Mouse (Mus musculus) midbrain, embryonic 16.5 days (tissue): ENCODE data around the gene Colq. TPM values are rescaled to one million over a fixed set of nuclear protein-coding genes. Genes with fewer than 3 reads are reported as not detected.

Experiments used
- ATAC-seq: fragments of 200-750 bp; cut with Nextera tagmentation; 2 replicates; pipeline ENCODE4 v1.8.0; 2017; ENCODE audit warnings: moderate TSS enrichment
- H3K27ac ChIP-seq: fragments of 300-500 bp; sonication (generic); 2 replicates; pipeline ENCODE4 v1.5.1; 2014; ENCODE audit warnings: mild to moderate bottlenecking, low read length, mixed read lengths
- H3K27me3 ChIP-seq: fragments of 300-500 bp; sonication (generic); 2 replicates; pipeline ENCODE4 v1.6.1; 2014; ENCODE audit warnings: low read depth, low read length, mixed read lengths; ENCODE audit not compliant: control insufficient read depth, insufficient read depth
- H3K36me3 ChIP-seq: fragments of 300-500 bp; sonication (generic); 2 replicates; pipeline ENCODE4 v1.6.1; 2014; ENCODE audit warnings: mild to moderate bottlenecking, low read length, moderate library complexity, mixed read lengths; ENCODE audit not compliant: control insufficient read depth, insufficient read depth
- H3K4me1 ChIP-seq: fragments of 300-500 bp; sonication (generic); 2 replicates; pipeline ENCODE4 v1.6.1; 2014; ENCODE audit warnings: mild to moderate bottlenecking, low read length, mixed read lengths; ENCODE audit not compliant: control insufficient read depth, insufficient read depth
- H3K4me2 ChIP-seq: fragments of 300-500 bp; sonication (generic); 2 replicates; pipeline ENCODE4 v1.6.1; 2014; ENCODE audit warnings: mild to moderate bottlenecking, low read length, mixed read lengths
- H3K4me3 ChIP-seq: fragments of 300-500 bp; sonication (generic); 2 replicates; pipeline ENCODE4 v1.5.1; 2014; ENCODE audit warnings: low read depth, mild to moderate bottlenecking, low read length, moderate library complexity, mixed read lengths
- H3K9ac ChIP-seq: fragments of 300-500 bp; sonication (generic); 2 replicates; pipeline ENCODE4 v1.6.1; 2014; ENCODE audit warnings: low read depth, low read length, mixed read lengths
- H3K9me3 ChIP-seq: fragments of 300-500 bp; sonication (generic); replicated peaks from 2 replicates; pipeline ENCODE4 v1.6.1; 2014; ENCODE audit warnings: mild to moderate bottlenecking, low read length, mixed read lengths; ENCODE audit not compliant: control insufficient read depth, poor library complexity, severe bottlenecking
- WGBS: fragments of 180-500 bp; shearing (Covaris S2); extraction: QIAGEN DNeasy Blood & Tissue Kit; methylation state at CpG from one replicate; pipeline ENCODE4 v1.1.7; 2014; 5-methylcytosine and 5-hydroxymethylcytosine counted together
- polyA plus RNA-seq: library from polyadenylated mRNA; unstranded; fragments of >200 nt; fragmentation: Nextera tagmentation; extraction: Ambion mirVana; gene quantifications from 2 replicates; pipeline ENCODE4 v1.2.1, GENCODE M21; 2015

Gene Colq
- polyA plus RNA-seq, 1 experiment from 2014 or later: not detected

- H3K4me1 ChIP-seq: no peaks in the 10 kb centered on the region
- no peak overlapping the region for H3K4me3 ChIP-seq
- 77% methylated on average over 14 of the region's 14 CpGs for whole genome bisulfite sequencing
Measured at GRCm38 (mm10) chr14:31555963-31556434, 35.1 kb downstream of the Colq start.

GRCm38 (mm10) chr14:31555021-31555420, 36.1 kb downstream of the Colq start:
- 90% methylated on average over 7 of the region's 7 CpGs for WGBS
- no peaks in the 10 kb centered on the region for H3K4me1 ChIP-seq
- no peak overlapping the region for H3K9ac ChIP-seq
- H3K9me3 ChIP-seq: no peaks in the 10 kb centered on the region
- no peak overlapping the region for H3K4me3 ChIP-seq
- no peak for ATAC-seq
- no peak overlapping the region for H3K4me2 ChIP-seq
- H3K27me3 ChIP-seq: no peaks in the 10 kb centered on the region
- no peak overlapping the region for H3K27ac ChIP-seq
- no peaks in the 10 kb centered on the region for H3K36me3 ChIP-seq

More at GRCm38 (mm10) chr14:31555963-31556434, 35.1 kb downstream of the Colq start:
- H3K9me3 ChIP-seq: no peaks in the 10 kb centered on the region
- no peak overlapping the region for H3K9ac ChIP-seq
- no peak for ATAC-seq
- no peaks in the 10 kb centered on the region for H3K36me3 ChIP-seq
- no peak overlapping the region for H3K4me2 ChIP-seq
- H3K27me3 ChIP-seq: no peaks in the 10 kb centered on the region
- H3K27ac ChIP-seq: no peak overlapping the region

- Histone ChIP-seq H3K27me3 (no peaks in the 10 kb centered on the region), H3K9me3 (no peaks in the 10 kb centered on the region), H3K4me2 (no peak overlapping the region), H3K27ac (no peak overlapping the region), H3K9ac (no peak overlapping the region), H3K4me3 (no peak overlapping the region), H3K4me1 (no peaks in the 10 kb centered on the region), H3K36me3 (no peaks in the 10 kb centered on the region)
- no peak for ATAC-seq
- WGBS: 84% methylated on average over 11 of the region's 11 CpGs
Measured at GRCm38 (mm10) chr14:31543885-31544442, 47.2 kb downstream of the Colq start.

GRCm38 (mm10) chr14:31537298-31537697, 53.8 kb downstream of the Colq start:
- Histone ChIP-seq H3K27ac (no peak overlapping the region), H3K4me3 (no peak overlapping the region), H3K9ac (no peak overlapping the region), H3K9me3 (no peaks in the 10 kb centered on the region), H3K27me3 (no peaks in the 10 kb centered on the region), H3K36me3 (no peaks in the 10 kb centered on the region), H3K4me2 (no peak overlapping the region), H3K4me1 (no peaks in the 10 kb centered on the region)
- no peak for ATAC-seq
- 74% methylated on average over 6 of the region's 6 CpGs for WGBS

- no peaks in the 10 kb centered on the region for H3K9me3 ChIP-seq
- H3K36me3 ChIP-seq: no peaks in the 10 kb centered on the region
- H3K4me2 ChIP-seq: no peak overlapping the region
- no peak overlapping the region for H3K9ac ChIP-seq
- no peaks in the 10 kb centered on the region for H3K27me3 ChIP-seq
- WGBS: 69% methylated on average over 3 of the region's 3 CpGs
- ATAC-seq: no peak
- no peaks in the 10 kb centered on the region for H3K4me1 ChIP-seq
- no peak overlapping the region for H3K4me3 ChIP-seq
- H3K27ac ChIP-seq: no peak overlapping the region
Measured at GRCm38 (mm10) chr14:31532656-31533055, 58.5 kb downstream of the Colq start.

- Histone ChIP-seq H3K9ac (no peak overlapping the region), H3K27me3 (no peaks in the 10 kb centered on the region)
- 72% methylated on average over 12 of the region's 12 CpGs for WGBS
Measured at GRCm38 (mm10) chr14:31531506-31532148, 59.5 kb downstream of the Colq start.

GRCm38 (mm10) chr14:31530847-31531246, 60.3 kb downstream of the Colq start:
- H3K9me3 ChIP-seq: no peaks in the 10 kb centered on the region
- no peaks in the 10 kb centered on the region for H3K27me3 ChIP-seq
- no peak overlapping the region for H3K9ac ChIP-seq
- ATAC-seq: no peak
- no peak overlapping the region for H3K4me2 ChIP-seq
- no peak overlapping the region for H3K4me3 ChIP-seq
- WGBS: 91% methylated on average over 4 of the region's 4 CpGs
- H3K27ac ChIP-seq: no peak overlapping the region
- H3K36me3 ChIP-seq: no peaks in the 10 kb centered on the region
- H3K4me1 ChIP-seq: no peaks in the 10 kb centered on the region

More at GRCm38 (mm10) chr14:31531506-31532148, 59.5 kb downstream of the Colq start:
- no peaks in the 10 kb centered on the region for H3K9me3 ChIP-seq
- no peak overlapping the region for H3K4me2 ChIP-seq
- no peaks in the 10 kb centered on the region for H3K4me1 ChIP-seq
- H3K36me3 ChIP-seq: no peaks in the 10 kb centered on the region
- no peak overlapping the region for H3K27ac ChIP-seq
- H3K4me3 ChIP-seq: no peak overlapping the region
- no peak for ATAC-seq

- WGBS: 79% methylated on average over 7 of the region's 7 CpGs
Measured at GRCm38 (mm10) chr14:31525040-31525810, 65.9 kb downstream of the Colq start.

GRCm38 (mm10) chr14:31521318-31521717, 69.8 kb downstream of the Colq start:
- no peak for ATAC-seq
- Histone ChIP-seq H3K27ac (no peak overlapping the region), H3K36me3 (no peaks in the 10 kb centered on the region), H3K4me3 (no peak overlapping the region), H3K4me2 (no peak overlapping the region), H3K9me3 (no peaks in the 10 kb centered on the region), H3K27me3 (no peaks in the 10 kb centered on the region), H3K9ac (no peak overlapping the region), H3K4me1 (no peaks in the 10 kb centered on the region)
- WGBS: 70% methylated on average over 2 of the region's 2 CpGs

More at GRCm38 (mm10) chr14:31525040-31525810, 65.9 kb downstream of the Colq start:
- H3K9ac ChIP-seq: no peak overlapping the region
- H3K4me2 ChIP-seq: no peak overlapping the region
- no peaks in the 10 kb centered on the region for H3K9me3 ChIP-seq
- no peaks in the 10 kb centered on the region for H3K27me3 ChIP-seq
- H3K4me3 ChIP-seq: no peak overlapping the region
- H3K4me1 ChIP-seq: no peaks in the 10 kb centered on the region
- no peaks in the 10 kb centered on the region for H3K36me3 ChIP-seq
- no peak overlapping the region for H3K27ac ChIP-seq
- ATAC-seq: no peak
